Mouse (Mus musculus): ENCODE results near the gene Fbp1.

Fbp1 gene

GRCm38 (mm10) chr13:62883436-62883835 is 4.6 kb downstream of the Fbp1 start:
- no peak for DNase-seq

GRCm38 (mm10) chr13:62882856-62883255 is 5.2 kb downstream of the Fbp1 start:
- no peak for DNase-seq

- DNase-seq = no peak
Measured at GRCm38 (mm10) chr13:62881336-62881735, 6.7 kb downstream of the Fbp1 start.

- peak; percentile 44 for DNase-seq
Measured at GRCm38 (mm10) chr13:62879831-62880615, 8.1 kb downstream of the Fbp1 start.

- no peak for DNase-seq
Measured at GRCm38 (mm10) chr13:62879411-62879810, 8.7 kb downstream of the Fbp1 start.

- DNase-seq = peak; percentile 56
Measured at GRCm38 (mm10) chr13:62877247-62877646, 10.8 kb downstream of the Fbp1 start.

GRCm38 (mm10) chr13:62876111-62876510 is 12.0 kb downstream of the Fbp1 start:
- no peak for DNase-seq

- peak; percentile 44 for DNase-seq
Measured at GRCm38 (mm10) chr13:62872252-62872651, 15.8 kb downstream of the Fbp1 start.

GRCm38 (mm10) chr13:62870605-62871004 is 17.5 kb downstream of the Fbp1 start:
- no peak for DNase-seq

- no peak for DNase-seq
Measured at GRCm38 (mm10) chr13:62866817-62867216, 21.3 kb downstream of the Fbp1 start.

- no peak for DNase-seq
Measured at GRCm38 (mm10) chr13:62865651-62866315, 22.3 kb downstream of the Fbp1 start.

- DNase-seq = no peak
Measured at GRCm38 (mm10) chr13:62863771-62864170, 24.3 kb downstream of the Fbp1 start.

GRCm38 (mm10) chr13:62862875-62863274 is 25.2 kb downstream of the Fbp1 start:
- no peak for DNase-seq

GRCm38 (mm10) chr13:62860068-62860467 is 28.0 kb downstream of the Fbp1 start:
- no peak for DNase-seq

GRCm38 (mm10) chr13:62859251-62859650 is 28.8 kb downstream of the Fbp1 start:
- peak; percentile 35 for DNase-seq

GRCm38 (mm10) chr13:62857941-62858915 is 29.9 kb downstream of the Fbp1 start, which contains the start of gene Fbp2:
Gene Fbp2 (minus strand): TSS chr13:62858422.
- peak; percentile 70 for DNase-seq

- peak; percentile 13 for DNase-seq
Measured at GRCm38 (mm10) chr13:62856850-62857249, 31.2 kb downstream of the Fbp1 start.

GRCm38 (mm10) chr13:62856305-62856675 is 31.8 kb downstream of the Fbp1 start:
- DNase-seq = peak; percentile 91

GRCm38 (mm10) chr13:62855396-62856304 is 32.4 kb downstream of the Fbp1 start:
- no peak for DNase-seq

GRCm38 (mm10) chr13:62854666-62855065 is 33.4 kb downstream of the Fbp1 start:
- DNase-seq = peak; percentile 79

- no peak for DNase-seq
Measured at GRCm38 (mm10) chr13:62833341-62833740, 54.7 kb downstream of the Fbp1 start.

GRCm38 (mm10) chr13:62832239-62832638 is 55.8 kb downstream of the Fbp1 start:
- DNase-seq = no peak
